Comparison of ENCODE assay signal across 29 mouse cellular contexts in genomic region chr8:120741815-120742530, GRCm38 (mm10). TPM values are rescaled to one million over a fixed set of nuclear protein-coding genes. Genes with fewer than 3 reads are reported as not detected.
A peak's percentile ranks its signal among the peaks of the same experiment; 100 is the strongest.
DNase-seq lines count a peak whose midpoint lies in the region; ATAC-seq lines count a peak whose summit lies in the region.
"Had no signal": no experiment of that assay in that cellular context is flagged by ENCODE, and none has a peak within 500 bp of the region (broad histone marks: within the 10 kb centered on the region; RNA-seq: fewer than 3 reads in every experiment).

No protein-coding gene starts in this region.

- 88% methylated on average over 15 of the region's 15 CpGs for WGBS in lung, embryonic 15.5 days
- 90% methylated on average over 15 of the region's 15 CpGs for WGBS in intestine, embryonic 16.5 days

- ATAC-seq in lung, embryonic 15.5 days (ENCODE audit: borderline replicate concordance, extremely low read depth, low FRiP score, low TSS enrichment): no peak
- no peak for ATAC-seq in intestine, embryonic 16.5 days
- ATAC-seq: forebrain, embryonic 14.5 days; inflammation-experienced regulatory T-cells, adult 6 months; midbrain, embryonic 15.5 days had no signal

- H3K27me3 ChIP-seq in lung, embryonic 15.5 days: peaks cover 14% of the 10 kb centered on the region
- H3K27me3 ChIP-seq in intestine, embryonic 16.5 days (replicated peaks; ENCODE audit: control insufficient read depth, insufficient read depth, low read length): no peaks in the 10 kb centered on the region

- no peak overlapping the region for H3K9ac ChIP-seq in lung, embryonic 15.5 days
- H3K9ac ChIP-seq in intestine, embryonic 16.5 days (ENCODE audit: low read depth, low read length): no peak overlapping the region
- H3K9ac ChIP-seq: embryonic facial prominence, embryonic 15.5 days; hindbrain, embryonic 15.5 days; lung, embryonic 14.5 days; midbrain, embryonic 15.5 days; neural tube, embryonic 15.5 days had no signal

- H3K4me1 ChIP-seq in lung, embryonic 15.5 days: peaks cover 39% of the 10 kb centered on the region
- H3K4me1 ChIP-seq in intestine, embryonic 16.5 days (ENCODE audit: control insufficient read depth, insufficient read depth, low read length): peaks cover 61% of the 10 kb centered on the region
- H3K4me1 ChIP-seq: hindbrain, embryonic 15.5 days; midbrain, embryonic 15.5 days; neural tube, embryonic 15.5 days had no signal

- H3K27ac ChIP-seq in lung, embryonic 15.5 days: peak overlapping the region; percentile 83; the same call in 1 of the 2 replicates
- peak overlapping the region; percentile 49 for H3K27ac ChIP-seq in intestine, embryonic 16.5 days (ENCODE audit: low read length)
- H3K27ac ChIP-seq: embryonic facial prominence, embryonic 10.5 days; embryonic facial prominence, embryonic 15.5 days; hindbrain, embryonic 15.5 days; midbrain, embryonic 15.5 days; neural tube, embryonic 15.5 days had no signal

- no peaks in the 10 kb centered on the region for H3K9me3 ChIP-seq in lung, embryonic 15.5 days
- H3K9me3 ChIP-seq in intestine, embryonic 16.5 days (ENCODE audit: control insufficient read depth, low read length): no peaks in the 10 kb centered on the region
- H3K9me3 ChIP-seq: embryonic facial prominence, embryonic 10.5 days; embryonic facial prominence, embryonic 15.5 days; hindbrain, embryonic 15.5 days; midbrain, embryonic 15.5 days; neural tube, embryonic 15.5 days had no signal

- DNase-seq in heart, adult 11 months: peak; percentile 87
- no peak for DNase-seq in heart, postnatal 4 days
- DNase-seq in lung, postnatal 14 days: no peak
- peak; percentile 58 for DNase-seq in A20 (ENCODE audit: low read depth, low spot score)
- no peak for DNase-seq in gastrocnemius, adult 8-10 months (ENCODE audit: low spot score in 2 of 2)
- DNase-seq in embryo, embryonic 10.5 days (ENCODE audit: low spot score): no peak
- DNase-seq: adrenal gland, adult 8-10 months; cerebellum, adult 18-20 months; cerebellum, postnatal 10 days; gastrocnemius, postnatal 25 days; heart, adult 18-20 months; heart, postnatal 36 days; kidney, adult 8-10 months; layer of hippocampus, postnatal 36 days; left cerebral cortex, postnatal 4 days; lung, embryonic 14.5 days; retina, postnatal 1 day; right cerebral cortex, postnatal 14 days had no signal

- H3K4me2 ChIP-seq in lung, embryonic 15.5 days: no peak overlapping the region
- no peak overlapping the region for H3K4me2 ChIP-seq in intestine, embryonic 16.5 days (ENCODE audit: low read depth, low read length)
- H3K4me2 ChIP-seq: embryonic facial prominence, embryonic 15.5 days; heart, embryonic 11.5 days; hindbrain, embryonic 15.5 days; lung, embryonic 14.5 days; midbrain, embryonic 15.5 days; neural tube, embryonic 15.5 days had no signal

- no peak overlapping the region for H3K4me3 ChIP-seq in lung, embryonic 15.5 days
- no peak overlapping the region for H3K4me3 ChIP-seq in intestine, embryonic 16.5 days (ENCODE audit: low read length)
- H3K4me3 ChIP-seq: embryonic facial prominence, embryonic 10.5 days; embryonic facial prominence, embryonic 15.5 days; hindbrain, embryonic 15.5 days; midbrain, embryonic 15.5 days; neural tube, embryonic 15.5 days had no signal

- H3K36me3 ChIP-seq in lung, embryonic 15.5 days: no peaks in the 10 kb centered on the region
- H3K36me3 ChIP-seq in intestine, embryonic 16.5 days (ENCODE audit: control insufficient read depth, insufficient read depth, low read length): 0 out of 2 replicates have a peak, but pooled peaks cover 3% of the 10 kb centered on the region
- H3K36me3 ChIP-seq: embryonic facial prominence, embryonic 10.5 days; embryonic facial prominence, embryonic 15.5 days; G1E; hindbrain, embryonic 15.5 days; midbrain, embryonic 15.5 days; neural tube, embryonic 15.5 days had no signal

RNA-seq across cellular contexts. Expression of gene Irf8, which starts 5.8 kb away (rescaled TPM):
- 1 to 10 TPM; 8.4 to 9.7 TPM for total RNA-seq in heart, postnatal 4 days (2021)
- polyA plus RNA-seq in lung, embryonic 15.5 days (2015; fragmentation: Nextera tagmentation; extraction: Ambion mirVana): 16.4 and 18.1 TPM in 2 replicates
- polyA plus RNA-seq in intestine, embryonic 16.5 days (2015; fragmentation: Nextera tagmentation; extraction: Ambion mirVana): 55.5 and 55.6 TPM in 2 replicates
- 10 to 100 TPM in 2 of 4 experiments, 1 to 10 TPM in 2; 8.9 to 12.0 (median 10.7) TPM for total RNA-seq in gastrocnemius, adult 8-10 months (2022)

Comparison
In these comparisons a context has a peak if more than half of its experiments do, and no peak if none do; other contexts are left out.
1. DNase-seq: peak in heart, adult 11 months (single experiment) and A20 (single experiment); none in heart, postnatal 4 days (single experiment), lung, postnatal 14 days (single experiment), gastrocnemius, adult 8-10 months (0 of 2) and embryo, embryonic 10.5 days (single experiment).